Mouse (Mus musculus): ENCODE measurements around the gene Pax8. TPM values are rescaled to one million over a fixed set of nuclear protein-coding genes. Genes with fewer than 3 reads are reported as not detected.

The Pax8 gene
- not detected for polyA plus RNA-seq (2017; shearing (Covaris generic))

DNA sequence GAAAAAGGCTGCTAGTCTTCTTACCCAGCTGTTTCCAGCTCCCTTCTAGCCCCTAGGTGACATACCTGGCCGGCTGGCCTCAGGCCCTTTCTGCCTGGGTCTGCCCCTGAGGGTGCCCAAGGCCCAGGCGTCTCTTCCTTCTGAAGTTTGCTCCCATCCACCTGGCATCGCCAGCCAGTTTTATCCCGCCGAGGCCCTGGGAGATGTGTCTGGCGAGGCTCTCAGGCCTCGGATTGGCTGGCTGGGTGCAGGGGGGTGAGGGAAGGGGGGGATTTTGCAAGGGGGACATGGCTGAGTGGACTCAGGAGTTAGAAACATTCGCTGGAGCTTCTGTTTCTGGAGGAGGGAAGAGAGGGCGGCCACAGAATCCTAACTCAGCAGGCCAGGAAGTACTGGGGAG, at the start of gene Pax8:
Gene Pax8 (minus strand): TSS at position 180 of the 400 bp plus-strand sequence.

Other genes starting within 250 kb of the Pax8 start
- gene Il1f5, start 198.6 kb downstream of the Pax8 start, polyA plus RNA-seq (2017; shearing (Covaris generic)): not detected
- gene Il1f10, start 184.4 kb downstream of the Pax8 start, polyA plus RNA-seq (2017; shearing (Covaris generic)): not detected
- gene Il1rn, start 138.7 kb downstream of the Pax8 start, polyA plus RNA-seq (2017; shearing (Covaris generic)): 2.2 TPM
- 195 TPM for gene Psd4, start 108.0 kb downstream of the Pax8 start, polyA plus RNA-seq (2017; shearing (Covaris generic))

All from CD4-positive, CD25-positive, alpha-beta regulatory T cell, adult 9 weeks (primary cell).